Mouse (Mus musculus) heart, adult 2 months (tissue): ENCODE results near the gene Fyn. TPM values are rescaled to one million over a fixed set of nuclear protein-coding genes. Genes with fewer than 3 reads are reported as not detected.

Experiments
- DNase-seq, 2 experiments: peaks; one replicate each; pipeline ENCODE4 v3.0.0; 2021
- H3K27ac ChIP-seq: fragments of 200-600 bp; 2 replicates; pipeline ENCODE4 v1.8.1; 2022
- H3K27me3 ChIP-seq: fragments of 200-500 bp; 2 replicates; pipeline ENCODE4 v1.6.1; 2012; ENCODE audit warnings: mild to moderate bottlenecking, low read length, inconsistent platforms, mixed read lengths; ENCODE audit not compliant: control insufficient read depth, insufficient read depth
- H3K36me3 ChIP-seq: fragments of 200-500 bp; 2 replicates; pipeline ENCODE4 v1.6.1; 2012; ENCODE audit warnings: low read length, inconsistent platforms; ENCODE audit not compliant: control insufficient read depth, insufficient read depth
- H3K4me1 ChIP-seq: fragments of 200-500 bp; 2 replicates; pipeline ENCODE4 v1.6.1; 2011; ENCODE audit warnings: low read length; ENCODE audit not compliant: control insufficient read depth, insufficient read depth
- H3K4me3 ChIP-seq: fragments of 200-600 bp; 2 replicates; pipeline ENCODE4 v1.8.1; 2022
- H3K79me2 ChIP-seq: fragments of 200-500 bp; replicated peaks from 2 replicates; pipeline ENCODE4 v1.6.1; 2012; ENCODE audit warnings: mild to moderate bottlenecking, inconsistent platforms, low read length, moderate library complexity, mixed read lengths; ENCODE audit not compliant: control insufficient read depth, insufficient read depth
- H3K9ac ChIP-seq: fragments of 200-500 bp; 2 replicates; pipeline ENCODE4 v1.6.1; 2012; ENCODE audit warnings: low read depth, mild to moderate bottlenecking, control low read depth, inconsistent platforms, low read length, mixed read lengths
- CTCF ChIP-seq: fragments of 200-600 bp; IDR thresholded peaks from 2 replicates; pipeline ENCODE4 v1.8.1; 2022; ENCODE audit warnings: antibody characterized with exemption, mild to moderate bottlenecking, moderate library complexity
- EP300 ChIP-seq: fragments of 200-500 bp; IDR thresholded peaks from 2 replicates; pipeline ENCODE4 v1.6.1; 2011; ENCODE audit warnings: low read depth, low read length, control low read depth; ENCODE audit not compliant: insufficient read depth
- POLR2A ChIP-seq: fragments of 200-500 bp; IDR thresholded peaks from 2 replicates; pipeline ENCODE4 v1.6.1; 2011; ENCODE audit warnings: mild to moderate bottlenecking, low read depth, low read length, control low read depth; ENCODE audit not compliant: insufficient read depth
- WGBS: fragments of 180-500 bp; shearing (Covaris S2); methylation state at CpG from one replicate; pipeline ENCODE4 v1.1.7; 2018; 5-methylcytosine and 5-hydroxymethylcytosine counted together
- intact Hi-C: fragments of 180-260 bp; cut with DNase I; formaldehyde crosslinking; loops from one replicate; pipeline ENCODE4 v1.15.1; 2025
- polyA plus RNA-seq: library from polyadenylated mRNA; depleted of rRNA; stranded (reverse); fragments of >200 nt; gene quantifications from 2 replicates; pipeline ENCODE4 v1.2.3, GENCODE M21; 2012
- total RNA-seq, 2 experiments: library from RNA; stranded (reverse); gene quantifications; 2 replicates each; pipeline ENCODE4 v1.2.3; 2021

Gene Fyn
- total and polyA plus RNA-seq, 3 experiments = 23.2 to 29.7 (median 26.1) TPM

DNA sequence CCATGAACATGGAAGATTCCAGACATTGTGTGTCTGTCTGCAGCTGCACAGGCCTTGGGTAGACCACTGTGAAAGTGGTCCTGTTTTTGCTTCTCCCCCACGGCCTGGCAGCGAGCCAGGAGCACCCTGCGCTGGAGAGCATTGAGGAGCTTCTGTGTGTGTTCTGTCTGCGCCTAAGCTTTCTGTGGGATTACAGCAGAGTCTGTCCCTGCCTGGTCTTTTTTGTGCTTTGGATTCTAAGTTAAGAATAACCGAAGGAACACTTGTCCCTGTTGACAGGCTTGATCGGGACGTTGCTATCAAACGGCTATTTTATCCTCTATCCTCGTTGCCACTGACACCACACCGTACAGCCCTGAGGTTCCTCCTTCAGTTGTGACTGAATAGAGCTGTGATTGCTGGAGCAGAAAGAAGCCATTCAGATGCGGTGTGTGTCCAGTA, 20.8 kb downstream of the Fyn start:
- peaks cover 32% of the 10 kb centered on the region for H3K4me1 ChIP-seq
- peaks cover 13% of the 10 kb centered on the region for H3K36me3 ChIP-seq
- no peaks in the 10 kb centered on the region for H3K27me3 ChIP-seq
- H3K27ac ChIP-seq = peak overlapping the region; percentile 81
- H3K9ac ChIP-seq = no peak overlapping the region
- intact Hi-C loops = no loop called here
- no peak for DNase-seq
- 59% methylated on average over 11 of the region's 11 CpGs for WGBS
- no peak overlapping the region for H3K4me3 ChIP-seq
- TF ChIP-seq CTCF (no peak), EP300 (peak; percentile 33; the same call in 1 of the 2 replicates)
- peaks cover 6% of the 10 kb centered on the region for H3K79me2 ChIP-seq

GRCm38 (mm10) chr10:39390541-39390940, 21.9 kb downstream of the Fyn start:
- Histone ChIP-seq H3K27me3 (no peaks in the 10 kb centered on the region), H3K9ac (no peak overlapping the region), H3K27ac (no peak overlapping the region), H3K36me3 (peaks cover 6% of the 10 kb centered on the region), H3K4me1 (peaks cover 28% of the 10 kb centered on the region), H3K79me2 (peaks cover 4% of the 10 kb centered on the region), H3K4me3 (no peak overlapping the region)
- intact Hi-C loops = no loop called here
- TF ChIP-seq POLR2A (no peak), CTCF (no peak), EP300 (no peak)
- 88% methylated on average over 7 of the region's 7 CpGs for WGBS
- no peak for DNase-seq

GRCm38 (mm10) chr10:39392900-39393483, 24.3 kb downstream of the Fyn start:
- TF ChIP-seq CTCF (no peak), POLR2A (no peak), EP300 (no peak)
- no peaks in the 10 kb centered on the region for H3K27me3 ChIP-seq
- H3K79me2 ChIP-seq = peaks cover 4% of the 10 kb centered on the region
- intact Hi-C loops = no loop called here
- peaks cover 7% of the 10 kb centered on the region for H3K36me3 ChIP-seq
- DNase-seq = no peak
- H3K27ac ChIP-seq = no peak overlapping the region
- no peak overlapping the region for H3K9ac ChIP-seq
- no peak overlapping the region for H3K4me3 ChIP-seq
- H3K4me1 ChIP-seq = peaks cover 17% of the 10 kb centered on the region
- WGBS = 69% methylated on average over 6 of the region's 6 CpGs

DNA sequence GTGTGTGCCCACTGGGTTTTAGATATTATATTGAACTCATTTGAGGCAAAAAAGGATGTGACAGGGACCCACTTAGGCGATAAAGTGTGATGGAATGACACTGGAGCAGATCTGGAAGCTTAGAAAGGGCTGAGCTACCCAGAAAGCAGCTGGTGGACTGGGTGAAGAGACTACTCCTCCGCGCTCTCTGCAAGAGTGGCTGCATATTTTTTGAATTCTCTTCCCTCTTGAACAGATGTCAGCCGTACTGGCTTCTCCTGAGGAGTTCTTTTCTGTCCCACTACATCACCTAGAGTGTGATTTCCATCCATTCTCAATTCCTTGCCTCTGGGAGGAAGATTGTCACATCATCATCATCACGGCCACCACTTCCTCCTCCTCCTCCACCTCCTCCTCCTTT, 26.9 kb downstream of the Fyn start:
- Histone ChIP-seq H3K27me3 (no peaks in the 10 kb centered on the region), H3K9ac (no peak overlapping the region), H3K4me3 (no peak overlapping the region), H3K79me2 (peaks cover 5% of the 10 kb centered on the region), H3K27ac (no peak overlapping the region), H3K4me1 (peaks cover 13% of the 10 kb centered on the region), H3K36me3 (peaks cover 10% of the 10 kb centered on the region)
- WGBS = 95% methylated on average over 5 of the region's 5 CpGs
- no peak for DNase-seq
- no peak for TF ChIP-seq CTCF
- TF ChIP-seq POLR2A = no peak
- TF ChIP-seq EP300 = no peak
- intact Hi-C loops = no loop called here

DNA sequence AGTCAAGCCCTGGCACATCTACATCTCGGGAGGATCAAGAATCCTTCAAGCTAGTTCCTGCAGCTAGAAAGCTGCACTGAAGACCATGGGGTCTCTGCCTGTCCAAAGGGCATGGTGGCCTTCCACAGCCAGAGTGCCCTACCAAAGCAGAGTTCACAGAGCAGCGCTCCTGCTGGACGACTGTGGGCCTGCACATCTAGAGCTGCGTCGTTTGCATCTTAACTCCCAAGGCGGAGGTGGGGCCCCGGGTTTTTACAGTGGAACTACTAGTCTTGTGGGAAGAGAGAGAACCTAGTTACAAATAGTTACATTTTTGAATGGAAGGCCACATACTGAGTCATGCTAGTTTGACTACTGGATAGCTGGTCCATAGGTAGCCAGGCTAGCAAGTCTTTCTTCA, 30.3 kb downstream of the Fyn start:
- Histone ChIP-seq H3K79me2 (peaks cover 5% of the 10 kb centered on the region), H3K4me3 (no peak overlapping the region), H3K4me1 (peaks cover 13% of the 10 kb centered on the region), H3K36me3 (peaks cover 10% of the 10 kb centered on the region), H3K27ac (no peak overlapping the region), H3K9ac (no peak overlapping the region), H3K27me3 (no peaks in the 10 kb centered on the region)
- intact Hi-C loops = no loop called here
- DNase-seq = no peak
- no peak for TF ChIP-seq POLR2A
- TF ChIP-seq CTCF = no peak
- TF ChIP-seq EP300 = no peak
- WGBS = 84% methylated on average over 7 of the region's 7 CpGs

DNA sequence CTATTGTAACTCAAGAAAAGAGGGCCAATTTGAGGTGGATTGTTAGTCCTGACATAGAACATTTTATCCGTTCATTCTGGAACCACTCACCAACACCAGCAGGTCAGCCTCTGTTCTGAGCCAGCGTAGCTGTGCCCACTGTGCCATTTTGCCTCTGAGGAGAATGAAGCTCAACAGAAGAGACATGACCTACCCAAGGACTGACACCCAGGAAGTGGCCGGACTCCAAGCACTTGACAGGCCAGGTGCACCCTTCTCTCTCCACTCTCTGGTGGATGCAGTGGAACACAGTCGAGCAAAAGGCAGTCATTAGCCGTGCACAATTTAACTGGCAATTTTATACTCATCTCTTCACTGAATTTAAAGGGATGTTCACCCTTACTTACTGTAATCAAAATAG, 31.5 kb downstream of the Fyn start:
- no peak for DNase-seq
- Histone ChIP-seq H3K27me3 (no peaks in the 10 kb centered on the region), H3K79me2 (peaks cover 5% of the 10 kb centered on the region), H3K27ac (no peak overlapping the region), H3K4me1 (peaks cover 13% of the 10 kb centered on the region), H3K4me3 (no peak overlapping the region), H3K9ac (no peak overlapping the region), H3K36me3 (peaks cover 10% of the 10 kb centered on the region)
- 75% methylated on average over 5 of the region's 5 CpGs for WGBS
- TF ChIP-seq EP300 (no peak), POLR2A (no peak), CTCF (no peak)
- intact Hi-C loops = no loop called here
